Mouse (Mus musculus): Measurements from ENCODE around the gene Cbfa2t3. TPM values are rescaled to one million over a fixed set of nuclear protein-coding genes. Genes with fewer than 3 reads are reported as not detected.

Gene Cbfa2t3
- polyA plus RNA-seq, 1 experiment from 2014 or later = 5.9 TPM

DNA sequence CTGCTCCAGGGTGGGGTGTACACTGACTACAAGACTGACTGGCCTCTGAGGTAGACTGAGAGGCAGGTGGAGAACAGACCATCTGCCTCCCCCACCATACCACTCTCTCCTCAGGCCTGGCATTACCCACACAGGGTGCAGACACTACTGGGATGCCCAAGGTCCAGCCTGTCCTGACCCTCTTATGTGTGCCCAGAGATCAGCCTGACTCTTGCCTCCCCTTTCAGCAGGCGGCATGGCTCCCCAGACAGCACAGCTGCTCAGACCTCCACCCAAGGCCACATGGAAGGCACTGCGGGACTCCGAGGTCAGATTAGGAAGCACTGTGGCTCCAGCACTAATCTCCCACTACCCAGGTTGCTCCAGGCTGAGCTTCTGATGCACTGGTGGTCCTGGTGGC lies 28.2 kb downstream of the Cbfa2t3 start:
- no peak for TF ChIP-seq CTCF (IDR thresholded peaks at IDR 0.05; ENCODE audit: low read depth)
- Histone ChIP-seq H3K36me3 (ENCODE audit: control insufficient read depth, insufficient read depth) (no peaks in the 10 kb centered on the region), H3K27me3 (replicated peaks; ENCODE audit: control insufficient read depth, insufficient read depth, low read length) (peaks cover 7% of the 10 kb centered on the region; the same call in 1 of the 2 replicates), H3K27ac (ENCODE audit: low read depth, low read length) (no peak overlapping the region), H3K4me3 (ENCODE audit: low read depth, low read length) (no peak overlapping the region), H3K4me2 (replicated peaks; ENCODE audit: low read depth) (no peak overlapping the region), H3K9ac (ENCODE audit: low read depth, low read length) (no peak overlapping the region), H3K4me1 (replicated peaks; ENCODE audit: control insufficient read depth, insufficient read depth, low read length) (no peaks in the 10 kb centered on the region), H3K9me3 (ENCODE audit: control insufficient read depth) (no peaks in the 10 kb centered on the region)
- WGBS = 89% methylated on average over 3 of the region's 3 CpGs
- ATAC-seq = no peak

- TF ChIP-seq CTCF (IDR thresholded peaks at IDR 0.05; ENCODE audit: low read depth) = no peak
- Histone ChIP-seq H3K9ac (ENCODE audit: low read depth, low read length) (no peak overlapping the region), H3K4me1 (replicated peaks; ENCODE audit: control insufficient read depth, insufficient read depth, low read length) (no peaks in the 10 kb centered on the region), H3K27me3 (replicated peaks; ENCODE audit: control insufficient read depth, insufficient read depth, low read length) (0 out of 2 replicates have a peak, but pooled peaks cover 7% of the 10 kb centered on the region), H3K27ac (ENCODE audit: low read depth, low read length) (no peak overlapping the region), H3K9me3 (ENCODE audit: control insufficient read depth) (no peaks in the 10 kb centered on the region), H3K4me3 (ENCODE audit: low read depth, low read length) (no peak overlapping the region), H3K4me2 (replicated peaks; ENCODE audit: low read depth) (no peak overlapping the region), H3K36me3 (ENCODE audit: control insufficient read depth, insufficient read depth) (no peaks in the 10 kb centered on the region)
- ATAC-seq = no peak
- 34% methylated on average over 11 of the region's 11 CpGs for WGBS
Observed at GRCm38 (mm10) chr8:122670001-122670400, 28.9 kb downstream of the Cbfa2t3 start.

DNA sequence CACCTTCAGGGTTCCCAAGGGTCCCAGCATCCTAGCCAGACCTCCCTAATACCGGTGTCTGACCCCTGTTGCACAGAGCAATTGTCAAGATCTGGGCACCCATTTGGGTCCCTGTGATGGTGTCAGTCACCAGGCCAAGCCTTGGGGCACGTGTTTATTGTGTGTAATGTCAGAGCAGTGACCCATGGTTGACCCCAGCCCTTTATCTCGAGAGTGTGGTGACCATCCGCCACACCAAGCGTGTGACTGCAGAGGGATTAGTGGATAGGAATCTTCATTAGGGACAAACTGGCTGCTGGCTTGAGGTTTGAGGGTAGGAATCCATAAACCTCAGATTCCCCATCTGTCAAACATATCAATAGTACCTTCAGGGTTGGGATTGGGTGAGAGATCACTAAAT lies 29.5 kb downstream of the Cbfa2t3 start:
- H3K27ac ChIP-seq (ENCODE audit: low read depth, low read length) = no peak overlapping the region
- H3K9me3 ChIP-seq (ENCODE audit: control insufficient read depth) = no peaks in the 10 kb centered on the region
- 49% methylated on average over 5 of the region's 5 CpGs for WGBS
- no peak for ATAC-seq
- no peak overlapping the region for H3K4me3 ChIP-seq (ENCODE audit: low read depth, low read length)
- no peak for TF ChIP-seq CTCF (IDR thresholded peaks at IDR 0.05; ENCODE audit: low read depth)
- H3K27me3 ChIP-seq (replicated peaks; ENCODE audit: control insufficient read depth, insufficient read depth, low read length) = 0 out of 2 replicates have a peak, but pooled peaks cover 7% of the 10 kb centered on the region
- H3K4me1 ChIP-seq (replicated peaks; ENCODE audit: control insufficient read depth, insufficient read depth, low read length) = no peaks in the 10 kb centered on the region
- H3K36me3 ChIP-seq (ENCODE audit: control insufficient read depth, insufficient read depth) = no peaks in the 10 kb centered on the region
- H3K9ac ChIP-seq (ENCODE audit: low read depth, low read length) = no peak overlapping the region
- H3K4me2 ChIP-seq (replicated peaks; ENCODE audit: low read depth) = no peak overlapping the region

DNA sequence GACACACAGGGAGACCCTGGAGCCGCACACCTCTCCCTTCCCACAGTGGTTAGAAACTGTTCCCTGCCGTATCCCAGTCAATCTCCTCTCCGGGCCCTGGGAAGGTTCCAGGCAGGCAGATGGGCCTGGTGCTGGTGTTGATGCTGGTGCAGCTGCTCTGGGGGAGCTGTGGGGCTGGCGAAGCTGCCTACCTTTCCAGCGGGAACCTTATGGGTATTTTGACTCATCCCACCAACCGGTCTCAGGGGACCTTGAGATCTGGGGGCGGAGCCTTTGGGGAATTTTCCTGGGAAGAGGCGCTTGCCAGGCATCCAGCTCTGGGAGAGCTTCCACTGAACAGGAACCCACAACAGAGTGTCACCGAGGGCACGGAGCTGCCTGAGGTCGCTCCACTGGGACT lies 31.1 kb downstream of the Cbfa2t3 start:
- Histone ChIP-seq H3K27ac (ENCODE audit: low read depth, low read length) (no peak overlapping the region), H3K36me3 (ENCODE audit: control insufficient read depth, insufficient read depth) (no peaks in the 10 kb centered on the region), H3K4me3 (ENCODE audit: low read depth, low read length) (no peak overlapping the region), H3K27me3 (replicated peaks; ENCODE audit: control insufficient read depth, insufficient read depth, low read length) (0 out of 2 replicates have a peak, but pooled peaks cover 7% of the 10 kb centered on the region), H3K4me2 (replicated peaks; ENCODE audit: low read depth) (no peak overlapping the region), H3K9ac (ENCODE audit: low read depth, low read length) (no peak overlapping the region), H3K9me3 (ENCODE audit: control insufficient read depth) (no peaks in the 10 kb centered on the region), H3K4me1 (replicated peaks; ENCODE audit: control insufficient read depth, insufficient read depth, low read length) (no peaks in the 10 kb centered on the region)
- no peak for TF ChIP-seq CTCF (IDR thresholded peaks at IDR 0.05; ENCODE audit: low read depth)
- ATAC-seq = no peak
- 73% methylated on average over 11 of the region's 11 CpGs for WGBS

GRCm38 (mm10) chr8:122666827-122667226 lies 32.1 kb downstream of the Cbfa2t3 start:
- H3K27me3 ChIP-seq (replicated peaks; ENCODE audit: control insufficient read depth, insufficient read depth, low read length) = 0 out of 2 replicates have a peak, but pooled peaks cover 7% of the 10 kb centered on the region
- no peak overlapping the region for H3K9ac ChIP-seq (ENCODE audit: low read depth, low read length)
- H3K4me3 ChIP-seq (ENCODE audit: low read depth, low read length) = no peak overlapping the region
- 58% methylated on average over 12 of the region's 12 CpGs for WGBS
- H3K9me3 ChIP-seq (ENCODE audit: control insufficient read depth) = no peaks in the 10 kb centered on the region
- TF ChIP-seq CTCF (IDR thresholded peaks at IDR 0.05; ENCODE audit: low read depth) = no peak
- H3K27ac ChIP-seq (ENCODE audit: low read depth, low read length) = no peak overlapping the region
- ATAC-seq = no peak
- H3K36me3 ChIP-seq (ENCODE audit: control insufficient read depth, insufficient read depth) = no peaks in the 10 kb centered on the region
- H3K4me1 ChIP-seq (replicated peaks; ENCODE audit: control insufficient read depth, insufficient read depth, low read length) = no peaks in the 10 kb centered on the region
- H3K4me2 ChIP-seq (replicated peaks; ENCODE audit: low read depth) = no peak overlapping the region

DNA sequence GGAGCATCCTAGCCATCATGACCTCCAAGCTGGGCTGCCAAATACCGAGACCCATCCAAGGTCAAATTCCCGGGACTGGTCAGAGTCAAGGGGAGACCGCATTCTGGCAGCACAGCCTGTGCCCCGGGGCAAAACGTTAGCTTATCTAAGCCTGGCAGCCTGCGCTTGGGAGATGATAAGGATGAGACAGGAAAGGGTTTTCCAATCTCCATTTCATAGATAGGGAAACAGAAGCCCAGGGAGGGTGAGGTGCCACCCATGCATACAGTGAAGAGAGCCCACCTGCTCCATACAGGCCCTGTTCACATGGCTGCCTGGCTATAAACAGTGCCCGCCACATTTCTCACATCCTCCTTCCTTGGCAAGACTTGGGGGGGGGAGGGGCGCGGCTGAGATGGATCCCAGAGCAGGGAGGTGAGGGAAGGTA lies 32.6 kb downstream of the Cbfa2t3 start:
- ATAC-seq = no peak

More for the DNA sequence above, 32.6 kb downstream of the Cbfa2t3 start:
- Histone ChIP-seq H3K4me2 (replicated peaks; ENCODE audit: low read depth) (no peak overlapping the region), H3K9me3 (ENCODE audit: control insufficient read depth) (no peaks in the 10 kb centered on the region), H3K27me3 (replicated peaks; ENCODE audit: control insufficient read depth, insufficient read depth, low read length) (0 out of 2 replicates have a peak, but pooled peaks cover 7% of the 10 kb centered on the region), H3K36me3 (ENCODE audit: control insufficient read depth, insufficient read depth) (no peaks in the 10 kb centered on the region), H3K27ac (ENCODE audit: low read depth, low read length) (no peak overlapping the region; the same call in 1 of the 2 replicates), H3K4me3 (ENCODE audit: low read depth, low read length) (no peak overlapping the region), H3K9ac (ENCODE audit: low read depth, low read length) (no peak overlapping the region), H3K4me1 (replicated peaks; ENCODE audit: control insufficient read depth, insufficient read depth, low read length) (no peaks in the 10 kb centered on the region)
- WGBS = 39% methylated on average over 8 of the region's 9 CpGs
- TF ChIP-seq CTCF (IDR thresholded peaks at IDR 0.05; ENCODE audit: low read depth) = no peak
